Mouse (Mus musculus) spleen, embryonic (tissue): ENCODE results near the gene Prrt1.

Source experiments
- CTCF ChIA-PET: fragments of 350-600 bp; sonication (Branson Sonifier 250); formaldehyde crosslinking; loops from one replicate; lab custom pipeline; 2022; lab: Charles Lee

The Prrt1 gene

DNA sequence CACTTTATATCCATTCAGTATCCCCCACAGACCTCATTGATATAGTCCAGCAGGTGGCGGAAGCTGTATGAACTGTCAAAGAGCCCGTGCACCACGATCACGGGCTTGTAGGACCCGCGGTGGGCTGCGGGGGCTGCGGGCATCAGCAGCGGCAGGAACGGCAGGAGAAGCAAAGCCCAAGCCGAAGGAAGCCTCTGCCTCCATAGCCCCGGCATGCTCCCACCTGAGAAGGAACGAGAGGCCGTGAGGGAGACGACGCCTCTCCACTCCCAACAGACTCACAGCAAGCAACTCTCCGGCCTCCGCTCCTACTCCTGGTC is 2.6 kb upstream of the Prrt1 start:
- CTCF ChIA-PET: no interaction called here

- CTCF ChIA-PET: no interaction called here
Observed at GRCm38 (mm10) chr17:34627093-34627942, 2.0 kb upstream of the Prrt1 start.

- CTCF ChIA-PET: interaction anchor here (0.7 kb wide), 2 partner anchors 13 to 855 kb away, joined by 3 to 6 read pairs; no protein-coding TSS in a partner anchor
Observed at GRCm38 (mm10) chr17:34627943-34628643, 1.2 kb upstream of the Prrt1 start, which contains the start of gene Ppt2. TSS of gene Ppt2 (minus strand) at chr17:34628510.

DNA sequence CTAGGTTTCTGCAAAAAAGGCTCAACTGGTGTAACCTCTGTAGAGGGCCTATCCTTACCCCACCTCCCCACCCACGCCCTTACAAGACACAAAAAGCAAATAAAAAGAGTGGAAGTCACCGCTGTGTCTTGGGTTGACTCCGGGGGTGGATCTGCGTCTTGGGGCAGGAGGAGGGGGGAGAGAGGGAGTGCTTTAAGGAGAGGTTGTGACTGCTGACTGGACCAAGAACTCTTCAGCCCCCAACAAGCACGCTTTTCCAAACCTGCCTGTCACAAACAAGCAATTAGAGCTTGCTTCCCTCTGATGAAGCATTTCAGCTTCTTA is 727 bp upstream of the Prrt1 start:
- CTCF ChIA-PET: interaction anchor here (0.7 kb wide), 2 partner anchors 13 to 855 kb away, joined by 3 to 6 read pairs; no protein-coding TSS in a partner anchor

DNA sequence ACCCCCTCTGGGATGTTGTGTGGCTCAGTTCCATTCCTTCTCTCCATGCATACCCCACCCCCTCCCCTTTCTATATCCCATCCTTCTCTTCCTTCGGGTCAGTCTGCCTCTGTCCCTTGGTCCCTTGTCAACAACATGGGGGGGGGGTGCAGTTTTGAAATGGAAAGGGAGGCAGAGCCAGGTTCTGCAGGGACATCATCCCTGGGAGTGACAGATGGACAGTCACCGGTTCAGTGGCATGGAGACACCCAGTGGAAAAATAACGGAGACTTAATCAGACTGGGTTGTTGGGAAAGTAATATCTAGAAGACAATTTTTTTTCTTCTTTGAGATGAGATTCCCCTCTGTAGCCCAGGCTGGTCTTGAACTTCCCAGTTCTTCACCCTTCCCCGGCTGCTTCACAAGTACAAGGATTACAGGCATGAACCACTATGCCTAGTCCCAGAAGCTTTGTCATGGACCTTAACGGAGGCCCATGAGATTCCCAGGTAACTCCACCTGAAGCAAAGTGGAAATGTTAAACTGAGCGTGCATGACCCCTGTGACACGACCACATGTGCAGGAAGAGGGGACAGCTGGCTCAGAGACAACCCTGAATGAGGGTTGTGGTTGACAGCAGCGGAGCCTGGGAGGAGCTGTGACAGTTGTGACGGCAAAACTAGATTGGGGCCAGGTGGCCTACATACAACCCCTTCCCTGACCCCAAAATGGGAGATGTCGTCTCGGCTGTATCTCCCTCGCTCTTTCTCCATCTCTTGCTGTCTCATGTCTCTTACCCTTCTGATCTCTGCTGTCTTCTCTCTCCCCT is 667 bp downstream of the Prrt1 start:
- CTCF ChIA-PET: no interaction called here

- CTCF ChIA-PET: interaction anchor here (0.7 kb wide), 1 partner anchor 70 kb away, joined by 3 read pairs; no protein-coding TSS in a partner anchor
Observed at GRCm38 (mm10) chr17:34630761-34631301, 1.5 kb downstream of the Prrt1 start.

- CTCF ChIA-PET: interaction anchor here (0.7 kb wide), 1 partner anchor 71 kb away, joined by 3 read pairs; no protein-coding TSS in a partner anchor
Observed at GRCm38 (mm10) chr17:34631647-34632046, 2.3 kb downstream of the Prrt1 start.

DNA sequence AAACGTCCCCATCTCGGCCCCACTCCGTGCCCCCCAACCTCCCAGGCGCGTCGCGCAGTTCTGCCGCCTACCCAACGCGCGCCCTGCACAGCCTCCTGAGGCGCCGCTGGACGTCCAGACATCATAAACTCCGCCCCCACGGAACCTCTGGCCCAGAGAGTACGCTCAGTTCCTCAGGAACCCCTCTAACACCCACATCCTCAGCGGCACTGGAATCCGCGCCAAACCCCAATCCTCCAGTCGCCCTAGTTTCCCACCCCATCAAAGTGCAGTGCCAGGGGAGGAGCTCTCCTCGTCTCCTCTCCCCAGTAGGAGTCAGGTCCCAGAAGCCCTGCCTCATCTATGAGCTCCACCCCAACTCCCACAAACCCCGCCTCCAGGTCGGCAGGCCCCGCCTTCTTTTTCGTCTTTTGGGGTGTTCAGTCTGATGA is 2.9 kb downstream of the Prrt1 start:
- CTCF ChIA-PET: no interaction called here

DNA sequence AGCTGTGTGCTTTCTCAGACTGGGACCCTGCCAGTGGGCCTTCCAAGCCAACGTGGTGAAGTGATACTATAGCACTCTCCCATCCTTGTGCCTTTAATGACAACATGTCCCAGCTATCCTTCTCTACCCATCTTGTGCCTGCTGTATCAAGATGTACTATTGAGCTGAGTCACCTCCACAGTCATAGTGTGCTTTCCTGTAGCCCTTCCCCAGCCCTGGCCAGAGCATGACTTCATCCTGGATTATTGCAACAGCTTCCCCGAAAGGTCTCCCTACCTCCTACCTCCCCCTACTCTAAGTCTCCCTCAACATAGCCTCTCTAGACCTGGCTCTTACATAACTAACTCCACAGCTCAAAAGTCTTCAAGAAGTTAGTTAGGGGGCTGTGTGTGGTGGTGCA is 6.3 kb downstream of the Prrt1 start:
- CTCF ChIA-PET: no interaction called here

GRCm38 (mm10) chr17:34637459-34637858 is 8.1 kb downstream of the Prrt1 start:
- CTCF ChIA-PET: no interaction called here

DNA sequence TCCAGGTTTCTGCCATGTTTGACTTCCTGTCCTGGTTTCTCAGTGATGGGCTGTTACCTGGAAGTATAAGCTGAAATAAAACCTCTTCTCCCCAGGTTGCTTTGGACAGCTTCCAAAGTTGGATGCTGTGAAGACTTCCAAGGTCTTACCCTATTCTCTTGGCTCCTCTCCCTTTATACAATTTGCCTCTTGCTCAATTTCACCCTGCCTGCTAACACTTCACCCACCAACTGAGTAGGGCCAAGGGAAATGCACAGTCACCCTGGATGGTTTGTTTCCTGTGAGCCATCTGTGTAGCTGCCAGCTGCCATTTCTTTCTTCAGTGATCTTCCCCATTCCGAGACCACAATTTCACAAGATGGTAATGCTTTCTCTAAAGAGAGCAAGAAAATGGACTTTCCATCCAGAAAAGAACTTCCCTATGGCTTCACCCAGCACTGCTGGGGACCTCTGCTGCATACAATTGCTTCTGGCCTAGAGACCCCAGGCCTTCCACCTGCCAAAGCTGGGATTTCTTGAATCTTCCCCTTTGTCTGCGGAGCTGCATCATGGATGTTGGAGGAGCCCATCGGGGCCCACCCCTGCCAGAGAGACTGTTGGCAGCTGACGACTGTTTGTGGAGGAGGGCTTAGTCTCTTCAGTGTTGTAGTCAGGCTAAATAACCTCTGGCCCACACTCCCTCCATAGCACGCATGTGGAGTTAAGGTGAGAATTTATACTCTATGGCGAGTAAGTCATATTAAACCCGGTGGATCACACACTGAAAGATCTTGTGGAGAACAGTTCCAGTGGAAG is 10.3 kb downstream of the Prrt1 start:
- CTCF ChIA-PET: no interaction called here

GRCm38 (mm10) chr17:34640778-34641601 is 11.7 kb downstream of the Prrt1 start:
- CTCF ChIA-PET: interaction anchor here (0.5 to 0.6 kb wide), 2 partner anchors 13 to 669 kb away, joined by 3 read pairs; partner anchors contain the start of gene Ppt2

GRCm38 (mm10) chr17:34641945-34642344 is 12.6 kb downstream of the Prrt1 start:
- CTCF ChIA-PET: no interaction called here

DNA sequence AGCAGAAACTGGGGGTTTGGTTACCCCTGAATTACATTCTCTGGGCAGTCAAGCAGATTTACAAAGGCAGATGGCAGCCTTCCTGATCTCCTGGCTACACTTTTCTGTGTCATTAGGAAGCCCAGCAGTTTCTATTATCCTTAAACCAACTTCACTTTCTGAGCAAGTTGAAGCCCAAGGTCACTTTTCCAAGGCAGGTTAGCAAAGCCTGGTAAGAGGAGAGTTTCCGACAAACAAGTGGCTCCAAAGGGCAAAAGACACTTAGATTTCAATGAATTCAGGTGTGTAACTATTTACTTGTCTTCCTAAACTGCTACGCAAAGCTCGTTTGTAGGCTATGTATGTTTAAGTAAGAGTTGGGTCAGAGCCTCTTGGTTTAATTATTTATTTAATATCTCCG is 14.0 kb downstream of the Prrt1 start:
- CTCF ChIA-PET: no interaction called here

DNA sequence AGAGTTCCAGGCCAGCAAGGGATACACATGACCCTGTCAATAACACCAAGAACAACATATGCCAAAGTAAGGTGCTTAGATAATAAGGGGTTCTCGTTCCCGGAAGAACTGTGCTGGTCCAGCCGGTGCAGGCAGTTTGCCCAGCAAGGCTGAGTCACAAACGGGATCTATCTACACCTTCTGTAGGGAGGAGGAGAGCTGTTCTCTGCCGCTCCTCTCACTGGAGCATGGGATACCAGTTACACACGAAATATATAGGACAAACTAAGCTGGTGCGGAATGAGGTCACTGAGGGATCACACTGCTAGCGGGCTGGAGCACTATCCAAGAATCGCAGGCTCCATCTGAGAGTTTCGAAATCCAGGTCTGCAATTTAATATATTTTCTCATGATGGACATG is 14.6 kb downstream of the Prrt1 start:
- CTCF ChIA-PET: no interaction called here

GRCm38 (mm10) chr17:34644608-34645007 is 15.3 kb downstream of the Prrt1 start, which contains the start of gene Fkbpl:
TSS of gene Fkbpl (plus strand) at chr17:34644764.
- CTCF ChIA-PET: interaction anchor here (0.8 kb wide), 1 partner anchor 689 kb away, joined by 4 read pairs; the partner anchor contains the start of gene Rps18

DNA sequence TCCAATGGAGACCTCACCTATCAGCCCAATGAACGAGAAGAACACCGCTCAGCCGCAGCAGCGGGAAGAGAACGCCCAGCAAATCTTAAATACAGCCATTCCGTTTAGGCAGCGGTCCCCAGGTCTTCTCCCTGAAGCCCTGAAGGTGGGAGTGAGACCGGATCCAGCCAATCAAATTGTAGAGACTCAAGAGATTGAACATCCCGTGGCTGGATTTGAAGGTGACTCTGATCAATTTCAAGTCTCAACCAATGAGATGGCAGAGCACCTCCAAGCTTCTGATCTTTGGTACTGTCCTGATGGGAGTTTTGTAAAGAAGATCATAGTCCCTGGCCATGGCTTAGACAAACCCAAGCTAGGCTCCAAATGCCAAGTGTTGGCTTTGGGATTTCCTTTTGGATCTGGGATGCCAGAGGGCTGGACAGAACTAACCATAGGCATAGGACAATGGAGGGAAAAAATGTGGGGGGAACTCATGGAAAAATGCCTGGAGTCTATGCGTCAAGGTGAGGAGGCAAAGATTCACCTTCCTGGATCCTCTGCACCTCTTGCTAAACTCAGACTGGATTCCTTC is 16.0 kb downstream of the Prrt1 start:
- CTCF ChIA-PET: interaction anchor here (0.6 to 0.8 kb wide), 2 partner anchors 230 to 689 kb away, joined by 4 to 9 read pairs; partner anchors contain the start of gene Rps18

DNA sequence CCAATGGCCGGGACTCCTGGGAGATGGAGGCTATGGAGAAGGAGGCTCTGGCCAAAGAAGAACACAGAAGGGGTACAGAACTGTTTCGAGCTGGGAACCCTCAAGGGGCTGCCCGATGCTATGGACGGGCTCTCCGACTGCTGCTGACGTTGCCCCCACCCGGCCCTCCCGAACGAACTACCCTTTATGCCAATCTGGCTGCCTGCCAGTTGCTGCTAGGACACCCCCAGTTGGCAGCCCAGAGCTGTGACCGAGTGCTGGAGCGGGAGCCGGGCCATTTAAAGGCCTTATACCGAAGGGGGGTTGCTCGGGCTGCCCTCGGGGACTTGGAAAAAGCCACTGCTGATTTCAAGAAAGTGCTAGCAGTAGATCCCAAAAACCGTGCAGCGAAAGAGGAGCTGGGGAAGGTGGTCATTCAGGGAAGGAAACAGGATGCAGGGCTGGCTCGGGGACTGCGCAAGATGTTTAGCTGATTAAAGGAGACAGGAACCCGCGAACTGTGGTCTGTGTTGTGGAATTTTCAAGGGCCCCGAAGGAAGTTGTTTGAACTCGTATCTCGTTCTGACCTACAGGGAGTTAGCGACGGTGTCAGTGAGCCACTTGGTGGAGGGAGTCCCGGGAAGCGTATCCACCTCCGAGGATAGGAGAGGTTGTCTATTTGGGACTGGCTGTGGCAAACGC is 16.6 kb downstream of the Prrt1 start:
- CTCF ChIA-PET: interaction anchor here (0.6 kb wide), 1 partner anchor 229 kb away, joined by 9 read pairs; no protein-coding TSS in a partner anchor
